Mouse (Mus musculus) CH12.LX (cell line): ENCODE measurements around the gene Dcp1b.

Experiments used
- CTCF ChIP-seq, 2 experiments: IDR thresholded peaks in 1 of 2; conservative IDR thresholded peaks in 1 of 2; 2 replicates each; pipeline ENCODE4 v1.5.1; 2011 to 2012; ENCODE audit warnings: low read depth in 2 of 2, low read length in 2 of 2, improper control_type of control experiment in 1 of 2, inconsistent platforms in 1 of 2, mild to moderate bottlenecking in 1 of 2, moderate library complexity in 1 of 2
- MAX ChIP-seq: IDR thresholded peaks from 2 replicates; pipeline ENCODE4 v1.6.1; 2011; ENCODE audit warnings: low read length, improper control_type of control experiment
- SMC3 ChIP-seq: IDR thresholded peaks from 2 replicates; pipeline ENCODE4 v1.6.1; 2011; ENCODE audit warnings: low read depth, low read length, improper control_type of control experiment

GRCm38 (mm10) chr6:119201575-119201974 is 26.5 kb downstream of the Dcp1b start:
- no peak for TF ChIP-seq MAX
- TF ChIP-seq CTCF (conservative IDR thresholded peaks at IDR 0.05 in 1 of 2, IDR thresholded peaks at IDR 0.05 in 1 of 2; ENCODE audit: low read depth in 2 of 2, low read length in 2 of 2) = no peak
- no peak for TF ChIP-seq SMC3
